Comparison of ENCODE assay signal across 8 mouse cellular contexts in genomic region chr17:23550856-23551255, GRCm38 (mm10). TPM values are rescaled to one million over a fixed set of nuclear protein-coding genes. Genes with fewer than 3 reads are reported as not detected.
DNase-seq lines count a peak whose midpoint lies in the region; ATAC-seq lines count a peak whose summit lies in the region.

No protein-coding gene starts in this region.

- intact Hi-C loops in heart, postnatal 36 days (cut with DNase I), result no loop called here

- ATAC-seq in heart, embryonic 14.5 days (ENCODE audit: insufficient number of reproducible peaks, insufficient read depth, low FRiP score, low read depth), result peak; percentile 5; the same call in 1 of the 2 replicates
- ATAC-seq in hindbrain, embryonic 14.5 days (ENCODE audit: low FRiP score), result peak; percentile 12; the same call in 1 of the 2 replicates
- peak; percentile 1 for ATAC-seq in megakaryocyte-erythroid progenitor cell, adult 5-6 weeks (replicated peaks; ENCODE audit: low FRiP score, low TSS enrichment, poor library complexity, severe bottlenecking)

- no peak for DNase-seq in heart, postnatal 36 days
- peak; percentile 75 for DNase-seq in CD4-positive helper T cell, adult 2 months (ENCODE audit: low read depth, low spot score)
- DNase-seq in cerebellum, postnatal 25 days, result peak; percentile 59 to 63
- DNase-seq in hindbrain, embryonic 14.5 days (ENCODE audit: low spot score), result no peak
- no peak for DNase-seq in gastrocnemius, adult 8-10 months (ENCODE audit: low spot score in 2 of 2)
- no peak for DNase-seq in right cerebral cortex, postnatal 10 days (ENCODE audit: low spot score in 2 of 2)

- H3K4me1 ChIP-seq in heart, embryonic 14.5 days (ENCODE audit: control insufficient read depth in 2 of 2, insufficient read depth in 2 of 2, low read length in 2 of 2), result peaks cover 0 to 16% of the 10 kb centered on the region in 2 experiments; a peak in 2 of 4 replicates
- H3K4me1 ChIP-seq in hindbrain, embryonic 14.5 days (replicated peaks; ENCODE audit: control insufficient read depth, insufficient read depth, low read length), result peaks cover 5% of the 10 kb centered on the region; the same call in 1 of the 2 replicates

- peak overlapping the region; percentile 71 for H3K9ac ChIP-seq in heart, embryonic 14.5 days (ENCODE audit: low read length)
- peak overlapping the region; percentile 62 for H3K9ac ChIP-seq in hindbrain, embryonic 14.5 days

- H3K4me3 ChIP-seq in heart, embryonic 14.5 days (ENCODE audit: control insufficient read depth in 1 of 2, insufficient read depth in 1 of 2, low read depth in 1 of 2, low read length in 2 of 2), result peak overlapping the region; percentile 59 to 70
- H3K4me3 ChIP-seq in hindbrain, embryonic 14.5 days (replicated peaks; ENCODE audit: low read length), result peak overlapping the region; percentile 43

- WGBS in heart, embryonic 14.5 days, result under 1% methylated on average over 15 of the region's 15 CpGs
- under 1% methylated on average over 15 of the region's 15 CpGs for WGBS in hindbrain, embryonic 14.5 days

- H3K27ac ChIP-seq in heart, embryonic 14.5 days (replicated peaks in 1 of 2; ENCODE audit: control insufficient read depth in 1 of 2, insufficient read depth in 1 of 2, low read depth in 2 of 2, low read length in 2 of 2), result peak overlapping the region; percentile 68 to 70
- H3K27ac ChIP-seq in hindbrain, embryonic 14.5 days, result peak overlapping the region; percentile 77

- peaks cover 13% of the 10 kb centered on the region for H3K36me3 ChIP-seq in heart, embryonic 14.5 days (ENCODE audit: control insufficient read depth, insufficient read depth, low read length)
- peaks cover 11% of the 10 kb centered on the region; the same call in 1 of the 2 replicates for H3K36me3 ChIP-seq in hindbrain, embryonic 14.5 days (replicated peaks; ENCODE audit: control insufficient read depth, insufficient read depth)

- H3K9me3 ChIP-seq in heart, embryonic 14.5 days (ENCODE audit: control insufficient read depth, low read length), result no peaks in the 10 kb centered on the region
- no peaks in the 10 kb centered on the region for H3K9me3 ChIP-seq in hindbrain, embryonic 14.5 days (ENCODE audit: control insufficient read depth, low read length)

- H3K4me2 ChIP-seq in heart, embryonic 14.5 days (ENCODE audit: low read length), result peak overlapping the region; percentile 85
- H3K4me2 ChIP-seq in hindbrain, embryonic 14.5 days (replicated peaks), result peak overlapping the region; percentile 78

- H3K27me3 ChIP-seq in heart, embryonic 14.5 days (ENCODE audit: control insufficient read depth, insufficient read depth, low read length), result no peaks in the 10 kb centered on the region
- no peaks in the 10 kb centered on the region for H3K27me3 ChIP-seq in hindbrain, embryonic 14.5 days (ENCODE audit: control insufficient read depth, insufficient read depth, low read length)

RNA-seq across cellular contexts. Expression of gene Zfp213, which starts 13.2 kb away (rescaled TPM):
- polyA plus RNA-seq in heart, embryonic 14.5 days (2014; fragmentation: Nextera tagmentation; extraction: Ambion mirVana), result 13.8 and 14.0 TPM in 2 replicates
- 1 to 10 TPM; 4.9 to 5.1 TPM for total RNA-seq in heart, postnatal 36 days (2021)
- polyA plus RNA-seq in hindbrain, embryonic 14.5 days (2014; fragmentation: Nextera tagmentation; extraction: Ambion mirVana), result 15.4 and 15.6 TPM in 2 replicates
- 7.4 and 7.8 TPM in 2 replicates for total RNA-seq in megakaryocyte-erythroid progenitor cell, adult 5-6 weeks (2014; fragmentation: Nextera tagmentation)
- 4.9 and 7.5 TPM in 2 replicates for total RNA-seq in megakaryocyte-erythroid progenitor cell, adult 5-6 weeks (2017)
- 1 to 10 TPM; 2.1 to 2.7 (median 2.2) TPM for total RNA-seq in gastrocnemius, adult 8-10 months (2022)

RNA-seq across cellular contexts. Expression of gene Zfp13, which starts 48.4 kb away (rescaled TPM):
- 7.0 and 8.9 TPM in 2 replicates for polyA plus RNA-seq in heart, embryonic 14.5 days (2014; fragmentation: Nextera tagmentation; extraction: Ambion mirVana)
- 1 to 10 TPM; 2.4 to 4.1 TPM for total RNA-seq in heart, postnatal 36 days (2021)
- polyA plus RNA-seq in hindbrain, embryonic 14.5 days (2014; fragmentation: Nextera tagmentation; extraction: Ambion mirVana), result 20.3 and 21.4 TPM in 2 replicates
- total RNA-seq in megakaryocyte-erythroid progenitor cell, adult 5-6 weeks (2014; fragmentation: Nextera tagmentation), result not detected in 2 replicates
- total RNA-seq in megakaryocyte-erythroid progenitor cell, adult 5-6 weeks (2017), result not detected in 2 replicates
- 1 to 10 TPM; 2.8 to 3.9 (median 3.2) TPM for total RNA-seq in gastrocnemius, adult 8-10 months (2022)

RNA-seq across cellular contexts. Expression of gene Zscan10, which starts 49.8 kb away (rescaled TPM):
- polyA plus RNA-seq in heart, embryonic 14.5 days (2014; fragmentation: Nextera tagmentation; extraction: Ambion mirVana), result not detected in 2 replicates
- total RNA-seq in heart, postnatal 36 days (2021), result not detected
- polyA plus RNA-seq in hindbrain, embryonic 14.5 days (2014; fragmentation: Nextera tagmentation; extraction: Ambion mirVana), result 0.25 and 0.27 TPM in 2 replicates
- total RNA-seq in megakaryocyte-erythroid progenitor cell, adult 5-6 weeks (2014; fragmentation: Nextera tagmentation), result not detected in 2 replicates
- total RNA-seq in megakaryocyte-erythroid progenitor cell, adult 5-6 weeks (2017), result not detected in 2 replicates
- not detected for total RNA-seq in gastrocnemius, adult 8-10 months (2022)

Comparison
In these comparisons a context has a peak if more than half of its experiments do, and no peak if none do; other contexts are left out.
1. DNase-seq: peak in CD4-positive helper T cell, adult 2 months (single experiment) and cerebellum, postnatal 25 days (2 of 2); none in heart, postnatal 36 days (0 of 2), hindbrain, embryonic 14.5 days (single experiment), gastrocnemius, adult 8-10 months (0 of 2) and right cerebral cortex, postnatal 10 days (0 of 2).
2. Peak in every context shown above with its lines, with median percentiles within 50 percentile points of each other: ATAC-seq.